Mouse (Mus musculus) midbrain, embryonic 15.5 days (tissue): ENCODE measurements around the gene Llgl2. TPM values are rescaled to one million over a fixed set of nuclear protein-coding genes. Genes with fewer than 3 reads are reported as not detected.

ENCODE experiments used
- ATAC-seq: fragments of 200-750 bp; cut with Nextera tagmentation; replicated peaks from 2 replicates; pipeline ENCODE4 v1.8.0; 2017; ENCODE audit warnings: moderate TSS enrichment
- H3K27ac ChIP-seq: fragments of 300-500 bp; sonication (generic); 2 replicates; pipeline ENCODE4 v1.5.1; 2015; ENCODE audit warnings: mild to moderate bottlenecking, inconsistent platforms
- H3K27me3 ChIP-seq: fragments of 300-500 bp; sonication (generic); replicated peaks from 2 replicates; pipeline ENCODE4 v1.6.1; 2015; ENCODE audit warnings: inconsistent platforms
- H3K36me3 ChIP-seq: fragments of 300-500 bp; sonication (generic); replicated peaks from 2 replicates; pipeline ENCODE4 v1.6.1; 2015; ENCODE audit warnings: inconsistent platforms
- H3K4me1 ChIP-seq: fragments of 300-500 bp; sonication (generic); 2 replicates; pipeline ENCODE4 v1.6.1; 2015; ENCODE audit warnings: inconsistent platforms
- H3K4me2 ChIP-seq: fragments of 300-500 bp; sonication (generic); 2 replicates; pipeline ENCODE4 v1.6.1; 2015; ENCODE audit warnings: inconsistent platforms, mild to moderate bottlenecking, moderate library complexity
- H3K4me3 ChIP-seq: fragments of 300-500 bp; sonication (generic); 2 replicates; pipeline ENCODE4 v1.5.1; 2015; ENCODE audit warnings: mild to moderate bottlenecking, inconsistent platforms
- H3K9ac ChIP-seq: fragments of 300-500 bp; sonication (generic); 2 replicates; pipeline ENCODE4 v1.6.1; 2015; ENCODE audit warnings: mild to moderate bottlenecking, inconsistent platforms
- H3K9me3 ChIP-seq: fragments of 300-500 bp; sonication (generic); 2 replicates; pipeline ENCODE4 v1.6.1; 2016; ENCODE audit warnings: inconsistent platforms
- WGBS: fragments of 180-500 bp; shearing (Covaris S2); methylation state at CpG from one replicate; pipeline ENCODE4 v1.1.7; 2015; ENCODE audit warnings: mixed read lengths; 5-methylcytosine and 5-hydroxymethylcytosine counted together
- polyA plus RNA-seq: library from polyadenylated mRNA; unstranded; fragments of >200 nt; fragmentation: Nextera tagmentation; extraction: Ambion mirVana; gene quantifications from 2 replicates; pipeline ENCODE4 v1.2.1, GENCODE M21; 2015

The Llgl2 gene
- polyA plus RNA-seq = 0.84 and 1.0 TPM in 2 replicates

GRCm38 (mm10) chr11:115823774-115824740 lies at the start of gene Llgl2:
Llgl2 (plus strand) TSS chr11:115824049.
- peaks cover 55% of the 10 kb centered on the region for H3K27me3 ChIP-seq
- H3K4me1 ChIP-seq = peaks cover 14% of the 10 kb centered on the region
- peak; percentile 84 for ATAC-seq
- no peak within 1 kb of the TSS for H3K27ac ChIP-seq
- WGBS = under 1% methylated on average over 87 of the region's 87 CpGs
- peak within 1 kb of the TSS; percentile 98 for H3K4me2 ChIP-seq
- peak within 1 kb of the TSS; percentile 51 for H3K9ac ChIP-seq
- H3K4me3 ChIP-seq = peak within 1 kb of the TSS; percentile 61
- no peaks in the 10 kb centered on the region for H3K9me3 ChIP-seq
- peaks cover 29% of the 10 kb centered on the region; the same call in 1 of the 2 replicates for H3K36me3 ChIP-seq

GRCm38 (mm10) chr11:115774653-115775052 lies 49.2 kb upstream of the Llgl2 start:
- Histone ChIP-seq H3K4me1 (peaks cover 30% of the 10 kb centered on the region), H3K4me2 (no peak overlapping the region), H3K27ac (no peak overlapping the region), H3K4me3 (no peak overlapping the region), H3K36me3 (no peaks in the 10 kb centered on the region), H3K9ac (no peak overlapping the region), H3K27me3 (no peaks in the 10 kb centered on the region), H3K9me3 (no peaks in the 10 kb centered on the region)
- WGBS = 73% methylated on average over 4 of the region's 4 CpGs
- ATAC-seq = no peak

- Histone ChIP-seq H3K27ac (no peak overlapping the region), H3K4me1 (peaks cover 39% of the 10 kb centered on the region), H3K9me3 (no peaks in the 10 kb centered on the region), H3K4me3 (no peak overlapping the region), H3K4me2 (no peak overlapping the region), H3K36me3 (no peaks in the 10 kb centered on the region), H3K9ac (no peak overlapping the region), H3K27me3 (no peaks in the 10 kb centered on the region)
- 36% methylated on average over 18 of the region's 18 CpGs for WGBS
- no peak for ATAC-seq
Observed at GRCm38 (mm10) chr11:115775821-115776665, 47.8 kb upstream of the Llgl2 start.

- WGBS = 52% methylated on average over 9 of the region's 9 CpGs
- no peak overlapping the region for H3K4me2 ChIP-seq
- no peaks in the 10 kb centered on the region for H3K27me3 ChIP-seq
- peaks cover 45% of the 10 kb centered on the region for H3K4me1 ChIP-seq
- H3K4me3 ChIP-seq = no peak overlapping the region
- H3K36me3 ChIP-seq = no peaks in the 10 kb centered on the region
- no peaks in the 10 kb centered on the region for H3K9me3 ChIP-seq
- no peak for ATAC-seq
- H3K9ac ChIP-seq = no peak overlapping the region
- H3K27ac ChIP-seq = no peak overlapping the region
Observed at GRCm38 (mm10) chr11:115776954-115777353, 46.9 kb upstream of the Llgl2 start.

- H3K4me1 ChIP-seq = peaks cover 45% of the 10 kb centered on the region
- H3K27ac ChIP-seq = no peak overlapping the region
- H3K36me3 ChIP-seq = no peaks in the 10 kb centered on the region
- H3K9ac ChIP-seq = no peak overlapping the region
- WGBS = 82% methylated on average over 17 of the region's 17 CpGs
- H3K4me3 ChIP-seq = no peak overlapping the region
- H3K9me3 ChIP-seq = no peaks in the 10 kb centered on the region
- H3K27me3 ChIP-seq = no peaks in the 10 kb centered on the region
- H3K4me2 ChIP-seq = no peak overlapping the region
- no peak for ATAC-seq
Observed at GRCm38 (mm10) chr11:115777487-115778335, 46.1 kb upstream of the Llgl2 start.

GRCm38 (mm10) chr11:115779038-115779571 lies 44.7 kb upstream of the Llgl2 start:
- H3K4me3 ChIP-seq = no peak overlapping the region
- peak overlapping the region; percentile 57 for H3K27ac ChIP-seq
- H3K4me1 ChIP-seq = peaks cover 48% of the 10 kb centered on the region
- H3K4me2 ChIP-seq = 0 out of 2 replicates have a peak overlapping the region, but pooled peaks have one; percentile 2
- WGBS = 7% methylated on average over 9 of the region's 9 CpGs
- no peaks in the 10 kb centered on the region for H3K36me3 ChIP-seq
- no peak overlapping the region for H3K9ac ChIP-seq
- no peaks in the 10 kb centered on the region for H3K27me3 ChIP-seq
- peak; percentile 74 for ATAC-seq
- no peaks in the 10 kb centered on the region for H3K9me3 ChIP-seq

GRCm38 (mm10) chr11:115780141-115781070 lies 43.4 kb upstream of the Llgl2 start:
- Histone ChIP-seq H3K4me2 (peak overlapping the region; percentile 51), H3K9me3 (no peaks in the 10 kb centered on the region), H3K4me1 (peaks cover 46% of the 10 kb centered on the region), H3K9ac (peak overlapping the region; percentile 37), H3K27me3 (no peaks in the 10 kb centered on the region), H3K27ac (peak overlapping the region; percentile 87), H3K36me3 (no peaks in the 10 kb centered on the region), H3K4me3 (peak overlapping the region; percentile 27)
- ATAC-seq = peak; percentile 78
- 6% methylated on average over 20 of the region's 20 CpGs for WGBS

- H3K27ac ChIP-seq = no peak overlapping the region
- no peaks in the 10 kb centered on the region for H3K27me3 ChIP-seq
Observed at GRCm38 (mm10) chr11:115786473-115786872, 37.4 kb upstream of the Llgl2 start.

GRCm38 (mm10) chr11:115789787-115790186 lies 34.1 kb upstream of the Llgl2 start:
- WGBS = 88% methylated on average over 7 of the region's 7 CpGs
- Histone ChIP-seq H3K4me2 (no peak overlapping the region), H3K4me1 (peaks cover 14% of the 10 kb centered on the region; the same call in 1 of the 2 replicates), H3K36me3 (peaks cover 48% of the 10 kb centered on the region), H3K27me3 (no peaks in the 10 kb centered on the region), H3K9me3 (no peaks in the 10 kb centered on the region), H3K27ac (no peak overlapping the region), H3K9ac (no peak overlapping the region), H3K4me3 (no peak overlapping the region)
- no peak for ATAC-seq

More at GRCm38 (mm10) chr11:115786473-115786872, 37.4 kb upstream of the Llgl2 start:
- peaks cover 22% of the 10 kb centered on the region for H3K36me3 ChIP-seq
- WGBS = 67% methylated on average over 6 of the region's 6 CpGs
- H3K4me2 ChIP-seq = no peak overlapping the region
- no peak overlapping the region for H3K4me3 ChIP-seq
- H3K9me3 ChIP-seq = no peaks in the 10 kb centered on the region
- no peak overlapping the region for H3K9ac ChIP-seq
- peaks cover 19% of the 10 kb centered on the region for H3K4me1 ChIP-seq
- no peak for ATAC-seq

GRCm38 (mm10) chr11:115791919-115792318 lies 31.9 kb upstream of the Llgl2 start:
- no peak overlapping the region for H3K4me3 ChIP-seq
- no peak for ATAC-seq

More at GRCm38 (mm10) chr11:115791919-115792318, 31.9 kb upstream of the Llgl2 start:
- Histone ChIP-seq H3K27me3 (no peaks in the 10 kb centered on the region), H3K9me3 (no peaks in the 10 kb centered on the region), H3K9ac (no peak overlapping the region), H3K4me1 (peaks cover 4% of the 10 kb centered on the region; the same call in 1 of the 2 replicates), H3K36me3 (peaks cover 61% of the 10 kb centered on the region), H3K4me2 (no peak overlapping the region), H3K27ac (no peak overlapping the region)
- WGBS = 98% methylated on average over 16 of the region's 16 CpGs
